Mouse (Mus musculus) brain, embryonic 14.5 days (tissue): ENCODE measurements around the gene Hbp1.

Experiments
- CTCF ChIP-seq: fragments of 200-500 bp; IDR thresholded peaks from 2 replicates; pipeline ENCODE4 v1.5.1; 2012; ENCODE audit warnings: inconsistent platforms, mild to moderate bottlenecking, moderate library complexity, borderline replicate concordance; ENCODE audit not compliant: insufficient read depth, insufficient read length; ENCODE audit errors: extremely low read depth
- POLR2A ChIP-seq: fragments of 200-500 bp; IDR thresholded peaks from 2 replicates; pipeline ENCODE4 v1.6.1; 2012; ENCODE audit warnings: mild to moderate bottlenecking, inconsistent platforms, borderline replicate concordance; ENCODE audit not compliant: poor library complexity, insufficient read depth, insufficient read length, severe bottlenecking; ENCODE audit errors: extremely low read depth

- TF ChIP-seq POLR2A (no peak), CTCF (no peak)
These were observed 49.9 kb downstream of the Hbp1 start for GRCm38 (mm10) chr12:31900391-31900914.
